Mouse (Mus musculus) heart, embryonic 10.5 days (tissue): Measurements from ENCODE around the gene Dlx1. TPM values are rescaled to one million over a fixed set of nuclear protein-coding genes. Genes with fewer than 3 reads are reported as not detected.
A peak's percentile ranks its signal among the peaks of the same experiment; 100 is the strongest.

ENCODE experiments used
- DNase-seq: peaks from one replicate; pipeline ENCODE4 v3.0.0-alpha.2; 2017; ENCODE audit warnings: low spot score
- H3K27ac ChIP-seq: fragments of 300-500 bp; sonication (generic); 2 replicates; pipeline ENCODE4 v1.5.1; 2016; ENCODE audit warnings: mild to moderate bottlenecking
- H3K27me3 ChIP-seq: fragments of 300-500 bp; sonication (generic); 2 replicates; pipeline ENCODE4 v1.6.1; 2016; ENCODE audit warnings: mild to moderate bottlenecking; ENCODE audit not compliant: poor library complexity, insufficient read depth, severe bottlenecking
- H3K36me3 ChIP-seq: fragments of 300-500 bp; sonication (generic); 2 replicates; pipeline ENCODE4 v1.6.1; 2016; ENCODE audit warnings: mild to moderate bottlenecking, moderate library complexity
- H3K4me1 ChIP-seq: fragments of 300-500 bp; sonication (generic); 2 replicates; pipeline ENCODE4 v1.6.1; 2016; ENCODE audit warnings: mild to moderate bottlenecking
- H3K4me3 ChIP-seq: fragments of 300-500 bp; sonication (generic); 2 replicates; pipeline ENCODE4 v1.5.1; 2016; ENCODE audit warnings: mild to moderate bottlenecking, moderate library complexity
- H3K9me3 ChIP-seq: fragments of 300-500 bp; sonication (generic); 2 replicates; pipeline ENCODE4 v1.6.1; 2016; ENCODE audit warnings: mild to moderate bottlenecking, moderate library complexity
- WGBS: fragments of 180-500 bp; shearing (Covaris S2); methylation state at CpG from one replicate; pipeline ENCODE4 v1.1.7; 2016; 5-methylcytosine and 5-hydroxymethylcytosine counted together
- polyA plus RNA-seq: library from polyadenylated mRNA; unstranded; fragments of >200 nt; fragmentation: Nextera tagmentation; extraction: Ambion mirVana; gene quantifications from 2 replicates; pipeline ENCODE4 v1.2.1, GENCODE M21; 2016

Dlx1 gene
- polyA plus RNA-seq, 1 experiment from 2014 or later = 3.5 TPM

- Histone ChIP-seq H3K4me1 (peaks cover 14% of the 10 kb centered on the region), H3K27me3 (no peaks in the 10 kb centered on the region), H3K9me3 (no peaks in the 10 kb centered on the region), H3K4me3 (peak overlapping the region; percentile 73), H3K36me3 (no peaks in the 10 kb centered on the region), H3K27ac (peak overlapping the region; percentile 81; the same call in 1 of the 2 replicates)
- 55% methylated on average over 5 of the region's 5 CpGs for WGBS
- no peak for DNase-seq
Measured at GRCm38 (mm10) chr2:71581488-71581887, 53.6 kb downstream of the Dlx1 start.

Other genes with a start within 250 kb of the Dlx1 start
- gene Slc25a12, start 160.4 kb upstream of the Dlx1 start, polyA plus RNA-seq = 47.0 and 86.1 TPM in 2 replicates
- 161 and 182 TPM in 2 replicates for gene Hat1, start 139.2 kb upstream of the Dlx1 start, polyA plus RNA-seq
- gene Metap1d, start 74.8 kb upstream of the Dlx1 start, polyA plus RNA-seq = 29.0 and 31.6 TPM in 2 replicates
- gene Dlx2, start 18.6 kb downstream of the Dlx1 start, polyA plus RNA-seq = 3.0 and 3.9 TPM in 2 replicates
- 93.7 and 111 TPM in 2 replicates for gene Itga6, start 217.5 kb downstream of the Dlx1 start, polyA plus RNA-seq